Mouse (Mus musculus) layer of hippocampus, adult 8-10 months (tissue): ENCODE measurements around the gene Kank2. TPM values are rescaled to one million over a fixed set of nuclear protein-coding genes. Genes with fewer than 3 reads are reported as not detected.
"Not testable (repeated sequence)": the region's sequence is repeated elsewhere in the genome, so short reads cannot be mapped to it uniquely, and the experiment has no call there.

Experiments
- DNase-seq, 2 experiments: peaks; one replicate each; pipeline ENCODE4 v3.0.0; 2022; ENCODE audit warnings: low spot score in 2 of 2
- total RNA-seq, 4 experiments: library from RNA; stranded (reverse); gene quantifications; 2 replicates each; pipeline ENCODE4 v1.2.4; 2022

The Kank2 gene
- total RNA-seq, 4 experiments from 2014 or later = 7.2 to 10.1 (median 9.3) TPM

- no peak for DNase-seq
Observed at GRCm38 (mm10) chr9:21818561-21818960, 20.0 kb upstream of the Kank2 start.

DNA sequence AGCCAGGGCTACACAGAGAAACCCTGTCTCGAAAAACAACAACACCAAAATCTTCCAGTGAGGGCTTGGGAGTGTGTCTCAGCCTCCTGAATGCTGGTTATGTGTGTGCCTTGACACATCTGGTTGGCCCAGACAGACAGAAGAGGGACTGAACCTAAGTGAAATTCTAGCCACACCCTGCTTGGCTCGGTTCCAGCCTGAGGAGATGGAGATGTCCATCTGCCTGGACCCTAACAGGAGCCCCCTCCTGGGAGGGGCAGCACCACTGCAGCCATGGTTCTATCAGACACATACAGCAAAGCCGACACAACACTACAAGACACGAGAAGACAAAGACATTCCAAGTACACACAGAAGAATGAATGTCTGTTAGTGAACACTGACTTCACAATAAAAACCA lies 19.6 kb upstream of the Kank2 start:
- DNase-seq = no peak

GRCm38 (mm10) chr9:21816716-21817305 lies 18.3 kb upstream of the Kank2 start:
- DNase-seq = no peak

DNA sequence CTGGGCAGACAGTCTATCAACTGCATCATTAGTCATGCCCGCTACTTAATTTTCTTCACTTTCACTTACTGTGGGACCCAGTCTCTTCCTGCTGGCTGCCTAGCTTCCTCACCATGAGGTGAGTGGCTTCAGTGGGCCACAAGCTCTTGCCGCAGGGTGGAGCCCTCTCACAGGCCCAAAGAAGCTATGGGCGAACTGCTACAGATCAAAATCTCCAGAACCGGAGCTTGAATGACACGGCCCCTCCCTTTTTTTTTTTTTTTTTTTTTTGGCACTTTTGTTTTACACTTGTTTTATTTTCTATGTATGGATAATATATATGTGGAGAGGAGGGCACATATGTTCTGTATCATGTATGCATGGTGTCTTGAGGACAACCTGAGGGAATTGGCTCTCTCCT lies 12.6 kb upstream of the Kank2 start:
- no peak for DNase-seq

GRCm38 (mm10) chr9:21808561-21808960 lies 10.0 kb upstream of the Kank2 start:
- no peak for DNase-seq

- DNase-seq = no peak
Observed at GRCm38 (mm10) chr9:21806976-21807375, 8.4 kb upstream of the Kank2 start.

DNA sequence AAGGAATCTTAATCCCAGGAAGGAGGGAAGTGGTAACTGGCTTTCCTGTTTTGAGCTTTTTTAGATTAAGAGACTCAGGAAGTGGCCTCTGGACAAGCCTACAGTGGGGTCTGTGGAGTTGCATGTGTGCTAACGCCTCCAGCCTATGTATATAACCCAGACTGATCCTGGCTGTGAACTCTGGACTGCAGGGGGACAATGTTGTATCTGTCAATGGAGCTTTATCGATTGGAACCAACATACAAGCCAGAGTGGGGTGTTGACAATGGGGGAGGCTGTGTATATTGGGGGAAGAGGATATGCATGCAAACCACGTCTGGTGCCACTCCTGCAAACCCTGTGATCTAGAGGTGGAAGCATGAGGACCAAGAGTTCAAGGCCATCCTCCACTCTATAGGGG lies 7.8 kb upstream of the Kank2 start:
- DNase-seq = no peak

GRCm38 (mm10) chr9:21803986-21804644 lies 5.6 kb upstream of the Kank2 start:
- peak; percentile 71 to 81 for DNase-seq

DNA sequence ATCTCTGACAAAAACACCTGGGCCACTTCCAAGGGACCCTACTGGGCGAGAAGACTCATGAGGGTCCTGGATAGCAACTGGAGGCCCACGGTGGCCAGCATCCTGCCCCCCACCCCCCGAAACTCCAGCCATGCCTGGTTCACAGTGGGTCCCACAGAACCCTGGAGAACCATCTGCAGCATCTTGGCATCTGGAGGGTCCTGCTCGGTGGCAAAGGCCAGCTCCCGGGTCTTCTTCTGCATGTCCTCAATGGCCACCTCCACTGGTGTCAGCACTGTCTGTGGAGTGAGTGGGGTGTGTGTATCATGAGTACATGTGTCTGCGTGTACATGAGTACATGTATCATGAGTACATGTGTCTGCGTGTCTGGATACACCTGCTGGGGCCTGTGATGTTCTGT lies 3.0 kb upstream of the Kank2 start:
- no peak for DNase-seq

DNA sequence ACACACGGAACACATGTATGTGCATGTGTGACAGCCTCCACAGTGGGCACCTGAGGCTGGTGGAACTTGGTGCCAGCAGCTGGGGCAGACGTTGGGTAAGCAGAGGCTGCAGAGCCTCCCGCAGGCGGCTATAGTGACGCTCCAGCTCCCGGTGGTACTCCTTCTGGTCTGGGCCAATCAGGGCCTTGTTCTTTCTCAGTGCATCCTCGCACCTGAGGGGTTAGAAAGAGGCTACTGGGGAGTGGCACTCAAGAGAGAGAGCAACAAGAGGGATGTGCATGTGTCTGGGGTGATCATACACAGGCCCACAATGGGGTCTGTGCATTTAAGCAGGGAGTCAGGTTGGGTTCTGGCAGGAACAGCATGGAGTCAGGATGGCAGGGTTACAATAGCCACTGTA lies 2.6 kb upstream of the Kank2 start:
- no peak for DNase-seq

GRCm38 (mm10) chr9:21799010-21799350 lies 436 bp upstream of the Kank2 start:
- no peak for DNase-seq

DNA sequence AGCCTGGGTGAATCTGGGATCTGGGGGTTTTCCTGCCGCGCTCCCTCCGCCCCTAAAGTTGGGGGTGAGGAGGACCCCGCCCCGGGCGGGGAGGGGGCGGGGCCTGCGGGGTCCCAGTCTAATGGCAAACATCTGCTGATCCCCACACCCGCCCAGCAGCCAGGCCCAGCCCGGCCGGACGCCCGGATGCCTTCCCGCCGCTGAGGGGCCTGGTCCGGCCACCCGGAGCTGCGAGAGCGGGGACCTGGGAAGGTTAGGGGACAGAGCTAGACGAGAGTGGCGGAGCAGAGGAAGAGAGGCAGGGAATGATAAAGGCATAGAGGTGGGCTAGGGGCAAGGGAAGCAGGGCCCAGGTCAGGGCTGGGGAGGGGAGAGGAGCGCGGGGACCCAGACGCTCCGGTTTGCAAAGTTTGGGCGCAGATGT lies 611 bp downstream of the Kank2 start:
- no peak for DNase-seq

- no peak for DNase-seq
Observed at GRCm38 (mm10) chr9:21796919-21797318, 1.6 kb downstream of the Kank2 start.

GRCm38 (mm10) chr9:21796259-21796658 lies 2.3 kb downstream of the Kank2 start:
- no peak for DNase-seq

GRCm38 (mm10) chr9:21795579-21795978 lies 3.0 kb downstream of the Kank2 start:
- no peak for DNase-seq

- no peak for DNase-seq
Observed at GRCm38 (mm10) chr9:21794925-21795324, 3.6 kb downstream of the Kank2 start.

DNA sequence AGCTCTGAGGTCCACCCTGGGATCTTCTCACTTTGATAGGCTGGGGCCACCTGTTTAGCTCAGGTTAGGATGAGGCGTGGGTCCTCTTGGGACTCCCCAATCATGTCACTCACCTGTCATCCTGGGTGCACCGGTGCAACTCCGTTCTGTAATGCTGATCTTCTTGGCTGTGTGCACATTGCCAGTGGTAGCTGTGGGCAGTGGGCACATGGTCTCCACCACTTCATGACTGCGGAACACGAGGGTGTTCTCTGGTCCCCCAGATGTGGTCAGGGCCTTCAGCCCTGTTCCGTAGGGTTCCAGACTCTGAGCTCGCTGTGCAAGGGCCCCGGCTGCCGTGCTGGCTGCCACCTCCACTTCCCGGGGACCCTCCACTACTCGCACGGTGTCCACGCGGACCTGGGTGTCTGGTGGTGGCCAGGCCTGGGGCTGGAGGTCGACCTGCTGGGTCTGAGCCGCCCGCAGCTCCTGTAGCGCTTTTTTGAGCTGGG lies 4.2 kb downstream of the Kank2 start:
- DNase-seq = no peak

DNA sequence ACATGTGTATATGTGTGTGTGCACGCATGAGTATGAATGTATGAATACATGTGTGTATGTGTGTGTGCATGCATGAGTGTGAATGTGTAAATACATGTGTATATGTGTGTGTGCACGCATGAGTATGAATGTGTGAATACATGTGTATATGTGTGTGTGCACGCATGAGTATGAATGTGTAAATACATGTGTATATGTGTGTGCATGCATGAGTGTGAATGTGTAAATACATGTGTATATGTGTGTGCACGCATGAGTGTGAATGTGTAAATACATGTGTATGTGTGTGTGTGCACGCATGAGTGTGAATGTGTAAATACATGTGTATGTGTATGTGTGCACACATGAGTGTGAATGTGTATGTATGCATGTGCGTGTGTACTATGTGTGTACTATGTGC lies 5.0 kb downstream of the Kank2 start:
- DNase-seq = not testable (repeated sequence)

- peak; percentile 75 to 76 for DNase-seq
Observed at GRCm38 (mm10) chr9:21792644-21793043, 5.9 kb downstream of the Kank2 start.

GRCm38 (mm10) chr9:21791861-21792260 lies 6.7 kb downstream of the Kank2 start:
- no peak for DNase-seq

GRCm38 (mm10) chr9:21788234-21788633 lies 10.3 kb downstream of the Kank2 start:
- DNase-seq = no peak

- DNase-seq = no peak
Observed at GRCm38 (mm10) chr9:21787654-21788053, 10.9 kb downstream of the Kank2 start.

DNA sequence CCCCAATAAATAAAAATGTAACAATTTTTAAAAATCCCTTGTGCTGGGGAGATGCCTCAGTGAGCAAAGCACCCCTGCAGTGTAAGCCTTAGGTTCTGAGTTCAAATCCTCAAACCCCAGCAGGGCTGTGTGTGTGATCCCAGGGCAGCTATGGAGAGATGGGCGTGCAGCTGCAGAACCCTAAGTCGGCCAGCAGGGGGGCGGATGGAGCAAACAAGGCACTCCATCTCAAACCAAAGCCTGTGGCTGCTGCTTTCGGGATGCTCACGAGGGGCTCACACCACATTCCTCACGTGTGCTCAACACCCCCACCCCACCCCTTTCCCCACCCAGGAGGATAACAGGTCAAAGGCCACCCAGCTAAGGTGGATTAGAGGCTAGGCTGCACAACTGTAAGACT lies 11.6 kb downstream of the Kank2 start:
- peak in 1 of 2 experiments; percentile 52 for DNase-seq
